Mouse (Mus musculus) neural tube, embryonic 12.5 days (tissue): ENCODE measurements around the gene Tbc1d2. TPM values are rescaled to one million over a fixed set of nuclear protein-coding genes. Genes with fewer than 3 reads are reported as not detected.
"Not testable (repeated sequence)": the region's sequence is repeated elsewhere in the genome, so short reads cannot be mapped to it uniquely, and the experiment has no call there.

Experiments
- ATAC-seq: fragments of 200-750 bp; cut with Nextera tagmentation; 2 replicates; pipeline ENCODE4 v1.8.0; 2017; ENCODE audit warnings: low read depth, mild to moderate bottlenecking, moderate TSS enrichment, moderate library complexity; ENCODE audit not compliant: low FRiP score
- H3K27ac ChIP-seq: fragments of 300-500 bp; sonication (generic); 2 replicates; pipeline ENCODE4 v1.5.1; 2016
- H3K27me3 ChIP-seq: fragments of 300-500 bp; sonication (generic); replicated peaks from 2 replicates; pipeline ENCODE4 v1.6.1; 2016; ENCODE audit warnings: mild to moderate bottlenecking
- H3K36me3 ChIP-seq: fragments of 300-500 bp; sonication (generic); 2 replicates; pipeline ENCODE4 v1.6.1; 2016; ENCODE audit warnings: mild to moderate bottlenecking
- H3K4me1 ChIP-seq: fragments of 300-500 bp; sonication (generic); 2 replicates; pipeline ENCODE4 v1.6.1; 2016
- H3K4me2 ChIP-seq: fragments of 300-500 bp; sonication (generic); replicated peaks from 2 replicates; pipeline ENCODE4 v1.6.1; 2016; ENCODE audit warnings: mild to moderate bottlenecking
- H3K4me3 ChIP-seq: fragments of 300-500 bp; sonication (generic); 2 replicates; pipeline ENCODE4 v1.5.1; 2016
- H3K9ac ChIP-seq: fragments of 300-500 bp; sonication (generic); 2 replicates; pipeline ENCODE4 v1.6.1; 2016; ENCODE audit warnings: mild to moderate bottlenecking
- H3K9me3 ChIP-seq: fragments of 300-500 bp; sonication (generic); 2 replicates; pipeline ENCODE4 v1.6.1; 2016; ENCODE audit warnings: mild to moderate bottlenecking
- WGBS: fragments of 180-500 bp; shearing (Covaris S2); methylation state at CpG from one replicate; pipeline ENCODE4 v1.1.7; 2016; 5-methylcytosine and 5-hydroxymethylcytosine counted together
- polyA plus RNA-seq: library from polyadenylated mRNA; unstranded; fragments of >200 nt; fragmentation: Nextera tagmentation; extraction: Ambion mirVana; gene quantifications from 2 replicates; pipeline ENCODE4 v1.2.1, GENCODE M21; 2016

Tbc1d2 gene
- polyA plus RNA-seq, 1 experiment from 2014 or later: 1.5 TPM

DNA sequence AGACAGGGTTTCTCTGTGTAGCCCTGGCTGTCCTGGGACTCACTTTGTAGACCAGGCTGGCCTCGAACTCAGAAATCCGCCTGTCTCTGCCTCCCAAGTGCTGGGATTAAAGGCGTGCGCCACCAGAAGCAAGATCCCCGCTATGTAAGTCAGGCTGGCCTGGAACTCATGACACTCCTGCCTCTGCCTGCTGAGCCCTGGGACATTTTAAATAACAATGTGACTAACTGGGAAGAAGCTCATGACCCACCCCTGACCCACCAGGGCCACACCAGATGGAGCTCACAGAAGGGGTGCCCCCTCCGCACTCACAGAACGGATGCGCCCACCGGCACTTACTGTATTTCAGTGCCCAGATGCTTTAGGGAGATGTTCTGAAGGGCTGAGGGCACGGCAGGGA lies 12.8 kb downstream of the Tbc1d2 start:
- WGBS: 90% methylated on average over 10 of the region's 10 CpGs
- H3K4me3 ChIP-seq, H3K36me3 ChIP-seq, H3K4me1 ChIP-seq, H3K9ac ChIP-seq, H3K27me3 ChIP-seq, ATAC-seq, H3K9me3 ChIP-seq, H3K4me2 ChIP-seq, H3K27ac ChIP-seq: not testable (repeated sequence)

DNA sequence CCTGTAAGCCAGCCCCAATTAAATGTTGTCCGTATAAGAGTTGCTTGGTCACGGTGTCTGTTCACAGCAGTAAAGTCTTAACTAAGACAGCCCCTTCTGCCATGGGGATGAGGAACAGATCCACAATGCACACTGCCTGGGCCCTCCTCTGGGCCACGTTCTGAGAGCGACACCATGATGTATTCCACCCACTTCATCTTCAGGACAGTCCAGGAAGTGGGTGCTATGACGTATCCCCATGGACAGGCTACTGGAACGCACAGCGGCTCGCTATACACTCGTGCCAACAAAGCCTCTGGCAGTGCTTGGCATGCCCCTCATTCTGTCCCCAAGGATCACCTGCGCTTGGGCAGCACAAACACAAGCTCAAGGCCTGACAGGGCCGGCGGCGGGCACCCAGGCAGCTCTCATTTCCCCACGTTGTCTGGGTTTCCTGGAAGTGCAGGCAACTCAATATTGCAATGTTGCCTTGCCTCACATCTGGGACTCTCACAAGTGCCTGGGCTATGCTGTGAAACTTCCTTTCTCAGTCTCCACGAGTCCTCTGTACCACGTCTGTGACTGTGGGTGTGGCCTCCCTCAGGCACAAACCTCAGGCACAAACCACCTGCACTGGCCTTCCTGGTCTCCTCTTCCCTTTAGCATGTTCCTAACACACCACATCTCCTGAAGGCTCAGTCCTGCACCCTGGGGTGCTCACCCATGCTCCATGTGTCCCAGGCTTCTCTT lies 14.1 kb downstream of the Tbc1d2 start:
- Histone ChIP-seq H3K4me2 (no peak overlapping the region), H3K9me3 (no peaks in the 10 kb centered on the region), H3K4me3 (no peak overlapping the region), H3K9ac (no peak overlapping the region), H3K27ac (no peak overlapping the region), H3K27me3 (no peaks in the 10 kb centered on the region), H3K4me1 (no peaks in the 10 kb centered on the region), H3K36me3 (no peaks in the 10 kb centered on the region)
- no peak for ATAC-seq
- WGBS: 88% methylated on average over 16 of the region's 16 CpGs

DNA sequence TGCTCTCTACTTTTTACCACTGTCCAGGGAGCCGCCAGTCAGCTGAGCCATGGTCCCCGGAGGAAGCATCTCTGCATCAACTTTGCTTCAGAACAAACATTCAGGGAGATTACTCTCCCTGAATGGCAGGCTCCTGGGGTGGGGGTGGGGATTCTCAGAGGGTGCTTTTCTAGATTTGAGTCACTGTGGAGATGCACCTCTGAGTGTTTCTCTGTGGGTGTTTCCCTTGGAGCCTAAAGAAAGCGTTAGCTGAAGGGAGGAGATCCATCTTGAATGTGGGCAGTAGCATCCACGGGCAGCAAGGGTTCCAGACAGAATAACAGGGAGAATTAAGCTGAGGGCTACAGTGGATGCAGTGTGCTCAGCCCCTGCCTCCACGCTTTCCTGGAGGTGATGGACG lies 15.1 kb downstream of the Tbc1d2 start:
- no peaks in the 10 kb centered on the region for H3K36me3 ChIP-seq
- H3K27me3 ChIP-seq: no peaks in the 10 kb centered on the region
- no peak overlapping the region for H3K9ac ChIP-seq
- H3K9me3 ChIP-seq: no peaks in the 10 kb centered on the region
- ATAC-seq: no peak
- H3K4me3 ChIP-seq: no peak overlapping the region
- H3K4me2 ChIP-seq: no peak overlapping the region
- H3K4me1 ChIP-seq: no peaks in the 10 kb centered on the region
- H3K27ac ChIP-seq: no peak overlapping the region
- 53% methylated on average over 6 of the region's 6 CpGs for WGBS

DNA sequence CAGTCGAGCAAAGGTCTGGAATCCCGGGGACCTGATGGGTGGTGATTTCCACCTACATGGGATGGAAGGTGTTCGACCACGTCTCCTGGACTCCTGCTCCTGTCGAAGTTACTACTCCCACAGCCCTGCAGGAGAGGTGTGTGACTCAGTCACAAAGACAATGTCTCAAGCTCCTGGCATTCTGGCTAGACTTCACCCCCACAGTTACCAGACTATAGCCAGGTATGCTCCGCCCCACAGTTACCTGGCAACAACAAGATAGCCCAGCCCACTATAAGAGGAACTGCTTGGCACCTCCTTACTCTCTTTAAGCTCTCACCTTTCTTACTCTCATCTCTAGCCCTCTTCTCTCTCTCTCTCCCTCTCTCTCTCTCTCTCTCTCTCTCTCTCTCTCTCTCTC lies 16.4 kb downstream of the Tbc1d2 start:
- H3K4me2 ChIP-seq, H3K27ac ChIP-seq, H3K36me3 ChIP-seq, ATAC-seq, H3K27me3 ChIP-seq, H3K9ac ChIP-seq, H3K4me3 ChIP-seq, H3K9me3 ChIP-seq: not testable (repeated sequence)
- peaks cover 13% of the 10 kb centered on the region for H3K4me1 ChIP-seq
- WGBS: 75% methylated on average over 6 of the region's 6 CpGs

DNA sequence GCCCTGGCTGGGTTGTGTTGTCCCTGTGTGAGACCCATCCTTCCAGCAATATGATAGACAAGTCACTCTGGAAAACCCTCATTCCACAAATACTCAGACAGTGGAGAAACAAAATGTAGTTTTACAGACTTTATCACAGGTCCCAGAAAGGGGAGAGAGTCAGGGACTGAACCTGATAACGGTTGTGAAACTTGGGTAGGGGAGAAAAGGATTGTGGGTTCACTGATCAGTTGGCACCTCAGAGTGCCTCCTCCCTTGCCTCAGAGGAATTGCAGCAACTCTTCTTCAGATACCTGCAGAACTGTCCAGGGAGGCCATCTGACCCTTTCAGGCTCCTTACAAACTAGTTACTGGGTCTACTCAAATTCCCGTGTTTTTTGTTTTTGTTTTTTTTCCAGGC lies 17.5 kb downstream of the Tbc1d2 start:
- Histone ChIP-seq H3K4me1 (peaks cover 14% of the 10 kb centered on the region), H3K9me3 (no peaks in the 10 kb centered on the region), H3K36me3 (no peaks in the 10 kb centered on the region), H3K4me2 (no peak overlapping the region), H3K27ac (no peak overlapping the region), H3K4me3 (no peak overlapping the region), H3K27me3 (0 out of 2 replicates have a peak, but pooled peaks cover under 1% of the 10 kb centered on the region), H3K9ac (no peak overlapping the region)
- 87% methylated on average over 2 of the region's 2 CpGs for WGBS
- no peak for ATAC-seq

DNA sequence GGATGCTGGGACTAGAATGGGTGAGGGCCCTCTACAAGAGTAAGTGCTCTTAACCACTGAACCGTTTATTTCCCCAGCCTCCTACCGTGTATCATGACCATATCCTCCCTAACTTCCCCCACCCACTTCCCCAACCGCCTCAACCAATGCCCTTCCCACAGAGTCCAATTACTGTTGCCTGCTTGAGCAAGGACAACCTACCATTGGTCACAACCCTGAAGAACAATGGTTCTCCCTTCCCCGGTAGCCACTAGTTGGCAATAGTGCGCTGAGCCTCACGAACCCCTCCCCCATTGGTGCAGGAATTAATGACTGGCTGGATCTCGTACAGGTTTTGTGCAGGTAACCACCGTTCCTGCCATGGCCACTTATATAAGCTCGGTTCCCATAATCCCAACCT lies 19.6 kb downstream of the Tbc1d2 start:
- 0 out of 2 replicates have a peak, but pooled peaks cover 4% of the 10 kb centered on the region for H3K27me3 ChIP-seq
- no peak overlapping the region for H3K4me2 ChIP-seq
- no peak for ATAC-seq
- H3K9ac ChIP-seq: no peak overlapping the region
- no peak overlapping the region for H3K27ac ChIP-seq
- WGBS: 57% methylated on average over 9 of the region's 9 CpGs
- H3K36me3 ChIP-seq: no peaks in the 10 kb centered on the region
- peaks cover 14% of the 10 kb centered on the region for H3K4me1 ChIP-seq
- H3K9me3 ChIP-seq: no peaks in the 10 kb centered on the region
- H3K4me3 ChIP-seq: no peak overlapping the region

DNA sequence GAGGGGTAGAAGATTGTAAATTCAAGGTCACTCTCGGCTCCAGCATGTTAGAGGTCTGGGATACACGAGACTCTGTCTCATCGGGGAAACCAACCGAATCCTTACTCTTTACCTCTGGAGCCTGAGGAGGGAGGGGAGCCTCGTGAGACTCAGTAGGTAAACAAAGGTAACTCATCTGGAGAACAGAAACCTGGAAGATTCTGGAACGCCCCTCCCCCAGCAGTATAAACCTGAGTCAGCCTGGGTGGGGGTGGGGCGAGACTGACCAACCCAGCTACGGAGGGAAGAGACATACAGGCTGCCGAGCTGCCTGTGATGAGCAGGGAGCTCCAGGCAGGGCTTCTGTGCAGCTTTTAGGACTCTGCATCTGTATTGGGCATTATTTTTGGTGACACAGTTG lies 21.1 kb downstream of the Tbc1d2 start:
- ATAC-seq: no peak
- Histone ChIP-seq H3K4me1 (peaks cover 14% of the 10 kb centered on the region), H3K4me2 (no peak overlapping the region), H3K36me3 (no peaks in the 10 kb centered on the region), H3K4me3 (no peak overlapping the region), H3K9me3 (no peaks in the 10 kb centered on the region), H3K27ac (no peak overlapping the region), H3K9ac (no peak overlapping the region), H3K27me3 (0 out of 2 replicates have a peak, but pooled peaks cover 4% of the 10 kb centered on the region)
- 35% methylated on average over 9 of the region's 9 CpGs for WGBS

DNA sequence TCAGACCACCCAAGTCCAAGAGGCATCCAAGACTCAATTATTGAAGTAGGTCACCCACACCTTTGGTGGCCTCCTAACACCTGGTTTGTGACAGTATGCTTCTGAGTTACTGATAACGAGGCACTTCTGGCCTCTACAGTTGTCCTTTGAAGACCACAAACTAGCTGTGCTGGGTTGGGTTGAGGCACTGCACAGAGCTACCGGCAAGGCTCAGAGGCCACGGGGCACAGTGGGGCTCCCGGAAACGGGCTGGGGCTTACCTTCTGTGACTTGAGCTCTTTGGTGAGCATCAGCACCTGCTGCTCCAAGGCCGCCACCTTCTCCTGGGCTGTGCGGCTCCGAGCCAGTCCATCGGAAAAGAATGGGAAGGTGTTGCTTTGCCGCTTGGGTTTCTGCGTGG lies 21.9 kb downstream of the Tbc1d2 start:
- H3K27me3 ChIP-seq: 0 out of 2 replicates have a peak, but pooled peaks cover 4% of the 10 kb centered on the region
- H3K27ac ChIP-seq: no peak overlapping the region
- no peak for ATAC-seq
- peaks cover 14% of the 10 kb centered on the region for H3K4me1 ChIP-seq
- no peak overlapping the region for H3K4me2 ChIP-seq
- WGBS: 86% methylated on average over 11 of the region's 11 CpGs
- no peak overlapping the region for H3K4me3 ChIP-seq
- H3K36me3 ChIP-seq: no peaks in the 10 kb centered on the region
- H3K9ac ChIP-seq: no peak overlapping the region
- no peaks in the 10 kb centered on the region for H3K9me3 ChIP-seq

DNA sequence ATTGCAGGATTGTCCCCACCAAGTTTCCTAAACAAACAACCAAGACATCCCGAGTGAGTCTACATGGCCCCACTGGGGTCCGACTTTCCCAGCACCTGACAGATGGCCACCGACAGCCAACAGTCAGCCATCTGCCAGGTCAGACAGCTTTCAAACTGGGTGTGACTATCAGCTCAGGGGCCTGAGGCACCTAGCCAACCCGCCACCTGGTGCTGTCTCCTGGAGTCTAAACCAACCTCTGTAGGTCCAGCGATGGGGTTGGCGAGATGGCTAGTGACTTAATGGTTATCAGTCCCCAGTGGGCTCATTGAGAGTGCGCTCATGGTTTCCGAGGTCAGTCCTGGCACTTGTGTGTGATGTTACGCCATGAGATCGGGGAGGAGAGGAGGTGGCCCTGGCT lies 24.9 kb downstream of the Tbc1d2 start:
- ATAC-seq: no peak
- Histone ChIP-seq H3K27ac (no peak overlapping the region), H3K9me3 (no peaks in the 10 kb centered on the region), H3K4me2 (no peak overlapping the region), H3K4me1 (peaks cover 19% of the 10 kb centered on the region), H3K27me3 (0 out of 2 replicates have a peak, but pooled peaks cover 6% of the 10 kb centered on the region), H3K36me3 (no peaks in the 10 kb centered on the region), H3K9ac (no peak overlapping the region), H3K4me3 (no peak overlapping the region)
- 74% methylated on average over 10 of the region's 10 CpGs for WGBS

DNA sequence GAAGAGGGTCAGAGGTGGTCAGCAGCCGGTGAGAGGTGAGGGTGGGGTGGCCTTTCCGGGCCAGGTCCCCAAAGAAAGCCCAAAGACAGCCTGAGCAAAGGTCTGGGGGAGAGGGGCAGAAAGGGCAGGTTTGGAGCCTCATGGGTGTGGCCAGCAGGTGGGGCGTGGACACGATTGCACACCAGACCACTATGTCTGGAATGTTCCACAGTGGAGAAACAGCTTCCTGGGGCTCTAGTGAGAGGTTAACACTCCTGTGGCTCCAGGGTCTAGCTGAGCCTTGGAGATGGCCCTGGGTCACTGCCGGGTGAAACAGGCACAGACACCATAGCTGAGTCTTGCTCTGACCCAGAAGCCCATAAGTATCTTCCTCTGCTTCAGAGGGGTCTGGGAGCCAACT lies 27.0 kb downstream of the Tbc1d2 start:
- H3K27ac ChIP-seq: no peak overlapping the region
- H3K27me3 ChIP-seq: 0 out of 2 replicates have a peak, but pooled peaks cover 11% of the 10 kb centered on the region
- no peaks in the 10 kb centered on the region for H3K9me3 ChIP-seq
- H3K9ac ChIP-seq: no peak overlapping the region
- no peaks in the 10 kb centered on the region for H3K36me3 ChIP-seq
- peaks cover 4% of the 10 kb centered on the region for H3K4me1 ChIP-seq
- ATAC-seq: no peak
- no peak overlapping the region for H3K4me3 ChIP-seq
- WGBS: 82% methylated on average over 5 of the region's 5 CpGs
- H3K4me2 ChIP-seq: no peak overlapping the region

DNA sequence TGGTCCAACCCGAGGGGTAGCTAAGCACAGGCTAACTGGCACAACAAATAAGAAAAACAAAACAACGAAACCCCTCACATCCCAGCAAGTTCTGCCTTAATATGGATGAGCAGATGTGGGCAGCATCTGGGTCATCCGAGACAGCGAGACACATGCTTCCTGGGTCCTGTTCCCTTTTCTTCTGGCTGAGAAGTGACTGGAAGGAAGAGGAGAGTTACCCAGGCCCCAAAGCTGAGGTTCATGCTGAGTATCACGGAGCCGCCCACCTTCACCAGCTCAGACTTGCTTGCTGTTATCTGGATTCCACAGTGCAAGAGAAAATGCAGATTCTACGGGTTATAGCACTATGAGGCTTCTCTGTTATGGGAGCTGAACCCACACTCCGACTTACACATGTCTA lies 29.1 kb downstream of the Tbc1d2 start:
- Histone ChIP-seq H3K9ac (no peak overlapping the region), H3K36me3 (no peaks in the 10 kb centered on the region), H3K4me2 (no peak overlapping the region), H3K4me3 (no peak overlapping the region), H3K4me1 (peaks cover 4% of the 10 kb centered on the region), H3K27me3 (0 out of 2 replicates have a peak, but pooled peaks cover 6% of the 10 kb centered on the region), H3K9me3 (no peaks in the 10 kb centered on the region), H3K27ac (no peak overlapping the region)
- ATAC-seq: no peak
- 79% methylated on average over 8 of the region's 8 CpGs for WGBS

DNA sequence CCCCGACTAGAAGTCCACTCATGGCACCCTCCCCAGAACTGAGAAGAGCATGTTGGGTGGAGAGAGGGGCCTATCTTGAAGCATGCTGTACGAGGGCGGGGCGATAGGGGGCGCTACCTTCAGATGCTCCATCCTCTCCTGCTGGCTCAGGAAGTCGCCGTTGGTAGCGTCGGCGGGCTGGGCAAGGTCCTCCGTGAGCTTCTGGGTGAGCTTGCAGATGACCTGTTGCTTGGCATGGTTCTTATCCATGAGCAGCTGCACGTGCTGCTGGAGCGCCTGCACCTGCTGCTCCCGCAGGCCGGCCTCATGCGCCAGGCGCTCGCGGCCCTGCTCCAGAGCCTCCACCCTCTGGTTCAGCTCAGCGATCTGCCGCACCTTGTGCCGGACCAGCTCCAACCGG lies 29.7 kb downstream of the Tbc1d2 start:
- Histone ChIP-seq H3K36me3 (no peaks in the 10 kb centered on the region), H3K27ac (no peak overlapping the region), H3K27me3 (0 out of 2 replicates have a peak, but pooled peaks cover 6% of the 10 kb centered on the region), H3K4me1 (peaks cover 4% of the 10 kb centered on the region), H3K9me3 (no peaks in the 10 kb centered on the region), H3K4me3 (no peak overlapping the region), H3K9ac (no peak overlapping the region), H3K4me2 (peak overlapping the region; percentile 48)
- WGBS: 11% methylated on average over 23 of the region's 23 CpGs
- ATAC-seq: no peak

DNA sequence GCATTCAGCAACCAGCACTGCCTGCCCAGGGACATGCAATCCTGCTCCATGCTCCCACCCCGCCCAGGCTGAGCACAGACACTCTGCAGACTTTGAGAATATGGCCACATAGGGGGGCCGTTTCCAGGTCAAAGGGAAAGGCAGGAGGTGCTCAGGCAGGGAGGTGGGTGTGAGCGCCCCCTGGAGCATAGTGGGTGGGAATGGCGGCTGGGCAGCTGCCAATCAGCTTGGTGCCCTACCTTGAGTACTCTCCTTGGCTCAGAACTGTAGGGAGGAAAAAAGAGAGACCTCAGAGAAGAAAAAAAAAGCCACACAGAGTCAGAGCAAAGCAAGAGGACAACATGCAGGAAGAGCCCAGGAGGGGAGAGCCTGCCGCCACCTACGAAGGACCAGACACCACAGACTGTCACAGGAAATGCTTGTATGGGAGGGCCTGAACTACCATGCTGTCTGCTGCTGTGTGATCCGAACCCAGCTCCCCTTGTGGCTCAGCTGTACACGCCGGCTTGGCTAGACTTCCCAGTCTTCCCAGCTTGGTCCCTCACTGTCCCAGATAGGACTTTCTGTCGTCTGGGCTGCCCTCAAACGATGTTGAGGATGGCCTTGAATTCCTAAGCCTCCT lies 31.7 kb downstream of the Tbc1d2 start:
- Histone ChIP-seq H3K9ac (no peak overlapping the region), H3K27ac (no peak overlapping the region), H3K9me3 (no peaks in the 10 kb centered on the region), H3K4me2 (no peak overlapping the region), H3K4me3 (no peak overlapping the region), H3K4me1 (peaks cover 4% of the 10 kb centered on the region), H3K27me3 (0 out of 2 replicates have a peak, but pooled peaks cover 6% of the 10 kb centered on the region), H3K36me3 (no peaks in the 10 kb centered on the region)
- 62% methylated on average over 11 of the region's 11 CpGs for WGBS
- no peak for ATAC-seq
